Mouse (Mus musculus): ENCODE measurements around the gene Capn15.

Gene Capn15

GRCm38 (mm10) chr17:25919144-25919785 lies 66.3 kb downstream of the Capn15 start, which contains the start of gene Rab40c:
Gene Rab40c (minus strand): TSS chr17:25919727.
- no peak for DNase-seq (ENCODE audit: low spot score)

- DNase-seq (ENCODE audit: low spot score) = no peak
Measured at GRCm38 (mm10) chr17:25918037-25918750, 67.4 kb downstream of the Capn15 start.

GRCm38 (mm10) chr17:25916931-25917647 lies 68.5 kb downstream of the Capn15 start:
- no peak for DNase-seq (ENCODE audit: low spot score)

GRCm38 (mm10) chr17:25914295-25914694 lies 71.3 kb downstream of the Capn15 start:
- no peak for DNase-seq (ENCODE audit: low spot score)

GRCm38 (mm10) chr17:25913877-25914275 lies 71.7 kb downstream of the Capn15 start:
- DNase-seq (ENCODE audit: low spot score) = no peak

GRCm38 (mm10) chr17:25913186-25913876 lies 72.3 kb downstream of the Capn15 start:
- DNase-seq (ENCODE audit: low spot score) = peak; percentile 22

- no peak for DNase-seq (ENCODE audit: low spot score)
Measured at GRCm38 (mm10) chr17:25911816-25912215, 73.8 kb downstream of the Capn15 start.

Measured in ovary, postnatal 36 days (tissue).